Mouse (Mus musculus) layer of hippocampus, adult 18-20 months (tissue): ENCODE measurements around the gene Wdr41. TPM values are rescaled to one million over a fixed set of nuclear protein-coding genes. Genes with fewer than 3 reads are reported as not detected.

ENCODE experiments used
- DNase-seq, 2 experiments: peaks; one replicate each; pipeline ENCODE4 v3.0.0; 2022; ENCODE audit warnings: low spot score in 2 of 2
- total RNA-seq, 2 experiments: library from RNA; stranded (reverse); gene quantifications; 2 replicates each; pipeline ENCODE4 v1.2.3; 2021

Gene Wdr41
- total RNA-seq, 2 experiments from 2014 or later, result 22.3 to 25.2 TPM

DNA sequence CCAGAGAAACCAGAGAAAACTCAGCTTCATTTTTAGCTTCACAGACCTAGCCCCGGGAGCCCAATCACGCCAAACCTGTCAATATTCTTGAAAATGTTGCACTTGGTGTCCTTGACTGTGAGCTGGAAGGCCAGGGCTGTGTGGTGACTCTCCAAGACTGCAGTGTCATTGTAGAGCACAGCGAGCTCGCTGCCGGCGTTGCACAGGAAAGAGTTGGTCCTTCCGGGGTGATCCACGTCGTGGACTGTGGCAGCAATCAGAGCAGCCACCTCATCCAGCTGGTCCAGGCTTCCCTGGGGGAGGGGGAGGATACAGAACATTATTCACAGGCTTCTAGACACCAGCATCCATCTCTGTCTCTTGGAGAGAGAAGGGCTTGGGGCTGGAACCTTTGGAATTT, 58.0 kb downstream of the Wdr41 start:
- DNase-seq, result no peak

DNA sequence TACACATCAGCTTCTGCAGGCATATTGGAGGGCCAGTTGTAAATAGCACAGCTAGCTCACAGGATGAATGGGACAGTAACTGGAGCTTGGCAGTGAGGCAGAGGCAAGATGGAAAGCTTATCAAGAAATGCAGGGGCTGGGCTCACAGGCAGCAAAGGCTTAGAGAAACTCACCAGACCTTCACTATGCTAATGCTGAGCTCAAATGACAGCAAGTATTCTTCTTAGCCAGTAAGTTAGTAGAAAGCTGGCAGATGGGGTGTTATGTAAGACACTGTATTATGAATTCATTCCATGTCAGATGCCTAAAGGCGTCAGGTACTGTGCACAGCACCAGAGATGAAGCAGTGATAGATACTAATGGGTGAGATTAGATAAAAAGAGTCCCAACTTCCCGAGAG, 58.6 kb downstream of the Wdr41 start:
- peak; percentile 61 to 90 for DNase-seq

DNA sequence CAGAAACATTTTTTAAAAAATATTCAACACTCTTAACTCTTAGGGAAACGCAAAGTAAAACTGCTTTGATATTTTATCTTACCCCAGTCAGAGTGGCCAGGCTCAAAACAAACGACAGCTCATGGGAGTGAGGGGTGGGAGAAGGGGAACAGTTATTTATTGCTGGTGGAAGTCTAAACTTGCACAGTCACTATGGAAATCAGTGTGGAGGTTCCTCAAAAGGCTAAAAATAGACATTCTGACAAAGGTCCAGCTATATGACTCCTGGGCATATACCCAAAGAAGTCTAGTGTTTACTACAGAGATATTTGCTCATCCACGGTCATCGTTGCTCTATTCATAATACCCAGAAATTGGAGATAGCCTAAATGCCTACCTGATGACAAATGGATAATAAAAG, 62.1 kb downstream of the Wdr41 start:
- no peak for DNase-seq

DNA sequence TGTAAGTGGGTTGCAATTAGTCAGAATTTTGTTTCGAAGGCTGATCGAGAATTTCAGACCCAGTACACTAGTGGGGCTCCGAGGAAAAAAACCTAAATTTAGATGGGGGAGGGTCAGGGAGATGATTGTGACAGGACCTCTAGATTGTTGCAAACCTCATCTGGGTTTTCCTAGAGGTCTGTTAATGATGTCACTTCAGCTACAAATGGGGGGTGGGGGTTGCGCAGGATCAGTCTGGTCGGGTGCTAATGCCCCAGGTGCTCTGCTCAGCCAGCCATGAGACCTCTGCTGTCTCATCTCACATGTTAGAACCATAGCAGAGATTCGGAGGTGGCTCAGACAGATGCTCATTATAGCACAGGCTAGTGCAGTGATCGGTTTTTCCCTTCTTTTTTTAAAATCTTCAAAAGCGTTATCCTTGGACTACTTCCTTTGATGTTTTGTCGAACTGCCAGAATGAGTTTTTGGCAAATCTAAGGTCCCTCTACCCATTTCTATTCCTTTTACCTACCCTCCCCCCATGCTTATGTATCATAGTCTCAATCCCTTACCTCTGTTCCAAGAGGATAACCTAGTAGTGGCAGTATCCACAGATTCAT, 64.1 kb downstream of the Wdr41 start:
- no peak for DNase-seq

DNA sequence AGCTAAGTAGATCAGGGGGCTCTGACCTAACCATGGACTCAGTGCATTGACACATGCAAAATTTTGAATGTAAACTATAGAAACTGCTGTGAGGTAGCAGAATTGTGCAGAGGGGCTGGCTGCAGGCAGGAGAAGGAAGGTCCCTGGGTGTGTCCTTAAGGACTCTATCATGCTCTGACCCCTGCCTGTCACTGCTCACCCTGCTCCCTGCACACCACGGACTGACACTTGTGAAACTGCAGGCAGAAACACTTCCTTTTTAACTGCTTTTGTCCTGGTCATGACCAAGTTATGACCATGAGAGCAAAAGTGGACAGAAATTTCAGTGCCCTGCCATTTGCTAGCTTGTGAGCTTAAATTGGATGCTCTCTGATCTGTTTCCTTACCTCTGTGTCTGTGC, 68.0 kb downstream of the Wdr41 start:
- no peak for DNase-seq

DNA sequence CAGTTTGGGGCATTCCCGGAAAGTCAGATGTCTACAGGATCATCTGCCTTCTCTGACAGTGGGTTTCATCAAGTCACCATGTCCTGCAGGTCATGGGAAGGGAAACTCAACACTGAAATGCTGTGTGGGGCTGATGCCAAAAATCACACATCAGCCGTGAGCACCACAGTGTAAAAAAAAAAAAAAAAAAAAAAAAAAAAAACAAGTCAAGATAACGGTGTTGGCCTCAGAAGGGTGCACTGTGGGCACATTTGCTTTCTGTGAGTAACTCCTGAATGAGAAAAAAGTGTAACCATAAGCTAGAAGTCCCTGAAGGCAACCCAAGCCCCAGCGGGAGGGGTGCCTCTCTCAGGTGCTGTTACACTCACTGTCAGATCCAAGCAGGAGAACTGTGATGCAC, 74.3 kb downstream of the Wdr41 start:
- no peak for DNase-seq

DNA sequence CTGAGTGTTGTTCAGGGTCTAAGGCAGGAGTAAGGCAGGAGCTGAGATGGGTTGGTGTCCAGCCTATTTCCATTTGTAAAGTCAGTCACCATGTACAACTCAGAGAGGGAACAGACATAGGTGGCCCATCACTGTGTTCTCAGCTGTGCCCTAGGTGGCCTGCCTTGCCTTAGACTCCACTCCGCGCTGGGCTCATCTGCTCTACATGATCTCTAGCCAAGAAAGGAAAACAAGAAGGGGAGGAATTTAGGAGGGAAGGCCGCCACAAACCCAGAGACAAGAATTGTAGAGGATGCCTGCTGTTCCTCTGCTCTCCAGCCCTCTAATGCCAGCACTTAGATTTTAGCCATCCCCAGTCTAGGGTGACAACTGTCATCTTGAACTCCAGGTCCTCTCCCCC, 76.3 kb downstream of the Wdr41 start:
- DNase-seq, result no peak

DNA sequence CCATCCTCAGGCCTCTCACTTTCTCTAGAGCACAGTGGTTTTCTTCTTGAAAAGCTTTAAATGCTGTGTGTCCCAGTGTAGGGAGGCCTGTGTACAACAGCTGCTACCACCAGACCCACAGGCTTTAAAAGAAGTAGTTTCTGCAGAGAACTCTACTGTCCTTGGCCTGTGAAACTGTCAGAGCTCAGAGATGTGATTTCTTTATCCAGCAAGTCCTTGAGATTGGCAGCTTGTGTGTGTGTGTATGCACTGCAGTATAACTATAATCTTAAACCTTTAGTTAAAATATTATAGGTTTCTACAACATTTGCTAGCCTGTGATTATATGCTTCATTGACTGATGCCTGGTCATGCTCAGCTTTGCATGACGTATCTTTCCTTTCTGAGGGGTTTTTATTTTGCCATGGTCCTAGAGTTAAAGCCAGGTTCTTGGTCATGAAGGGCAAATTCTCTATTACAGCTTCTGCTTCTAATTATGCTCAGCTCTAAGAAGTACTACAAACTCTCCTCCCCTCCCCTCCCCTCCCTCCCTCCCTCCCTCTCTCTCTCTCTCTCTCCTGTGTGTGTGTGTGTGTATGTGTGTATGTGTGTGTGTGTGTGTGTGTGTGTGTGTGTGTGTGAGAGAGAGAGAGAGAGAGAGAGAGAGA, 79.7 kb downstream of the Wdr41 start:
- DNase-seq, result no peak

DNA sequence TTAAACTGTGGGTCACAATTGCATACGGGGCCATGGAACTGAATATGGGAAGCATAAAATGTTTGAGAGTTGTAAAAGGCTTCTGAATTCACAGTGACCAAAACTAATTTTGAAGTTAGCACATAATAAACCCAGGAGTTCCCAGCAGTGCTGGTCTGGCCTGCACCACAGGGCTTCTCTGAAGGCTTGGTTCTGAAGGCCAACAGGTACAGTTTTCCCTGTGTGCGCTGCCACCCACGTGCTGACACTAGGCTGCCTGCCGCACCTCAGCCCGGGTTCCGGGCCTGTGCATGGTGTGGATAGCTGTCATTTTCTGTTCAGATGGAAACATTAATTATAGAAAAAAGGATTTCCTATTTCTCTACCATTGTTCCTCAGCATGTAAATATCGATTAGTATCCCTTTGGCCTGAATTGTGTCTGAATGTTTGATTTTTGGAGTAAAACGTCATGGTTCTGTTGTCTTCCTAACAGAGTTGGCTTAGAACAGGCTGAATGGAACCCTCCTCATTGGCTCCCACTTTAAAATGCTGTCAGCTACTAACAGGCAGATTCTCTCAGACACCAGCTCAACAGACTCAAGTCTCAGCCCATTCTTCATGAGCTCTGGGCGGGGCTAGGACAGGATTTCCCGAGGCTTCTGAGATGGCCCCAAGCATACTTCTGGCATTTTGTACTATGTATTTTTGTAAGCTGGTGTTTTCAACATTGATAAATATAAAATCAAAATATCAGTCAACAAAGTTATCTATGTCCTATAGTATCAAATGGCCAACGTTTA, 80.5 kb downstream of the Wdr41 start:
- no peak for DNase-seq

DNA sequence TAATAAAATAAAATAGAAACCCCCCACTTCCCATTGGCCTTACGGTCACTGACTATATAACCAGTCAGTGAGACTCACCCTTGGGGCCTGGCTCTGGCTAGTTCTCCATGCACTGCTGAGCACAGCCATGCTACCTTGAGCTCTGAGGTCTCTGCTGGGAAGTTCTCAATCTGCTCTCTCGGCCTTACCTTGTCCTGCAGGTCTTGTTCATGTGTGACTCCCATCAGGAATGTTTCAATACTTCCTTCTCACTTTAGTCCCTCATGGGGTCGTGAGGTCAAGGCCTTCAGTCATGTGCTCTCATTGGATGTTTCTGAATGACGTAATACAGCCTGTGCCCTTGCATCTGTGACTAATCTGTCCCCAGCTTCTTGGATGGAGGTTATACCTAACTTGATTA, 82.7 kb downstream of the Wdr41 start:
- DNase-seq, result no peak

DNA sequence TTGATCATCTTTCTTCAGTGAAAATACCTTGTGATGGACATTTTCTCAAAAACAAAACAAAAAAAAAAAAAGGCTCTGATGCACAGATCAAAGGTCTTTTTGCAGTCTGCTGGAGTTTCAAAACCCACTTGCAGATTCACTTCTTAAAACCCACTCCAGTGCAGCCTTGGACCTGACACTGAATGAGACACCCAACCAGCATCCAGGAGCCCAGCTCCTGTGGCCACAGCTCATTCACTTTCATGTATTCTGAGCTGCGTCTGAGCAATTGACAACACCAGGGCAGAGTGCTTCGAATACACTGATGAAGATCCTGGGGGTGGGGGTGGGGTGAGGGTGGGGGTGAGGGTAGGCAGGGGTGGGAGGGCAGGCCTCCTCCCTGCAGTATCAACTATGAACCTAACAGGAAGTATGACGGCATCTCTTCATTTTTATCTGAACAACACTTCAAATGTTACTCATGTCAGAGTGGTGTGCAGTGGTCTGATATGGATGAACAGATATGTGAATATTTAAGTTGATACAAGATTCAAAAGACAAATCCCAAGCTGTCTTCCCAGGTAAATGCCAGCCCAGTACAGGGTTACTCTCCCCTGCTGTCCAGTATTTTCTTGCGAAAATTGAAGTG, 87.4 kb downstream of the Wdr41 start:
- DNase-seq, result no peak

DNA sequence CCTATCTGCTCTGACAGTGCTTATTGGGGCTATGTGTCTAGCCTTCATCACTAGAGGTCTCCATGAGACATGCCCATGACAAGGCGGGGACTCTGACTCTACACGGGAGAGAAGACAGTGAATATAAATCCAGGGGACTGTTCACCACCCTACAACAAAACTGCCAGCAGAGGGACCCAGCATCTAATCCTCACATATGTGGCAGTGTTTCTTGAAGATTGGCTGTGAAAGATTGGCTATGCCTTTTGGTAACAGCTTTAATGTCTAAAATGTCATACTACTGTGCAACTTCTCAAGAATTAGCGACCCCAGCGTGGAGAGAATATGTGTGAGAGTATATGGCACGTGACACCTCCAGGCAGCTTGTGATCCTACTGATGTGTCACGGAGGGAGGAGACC, 91.7 kb downstream of the Wdr41 start:
- DNase-seq, result peak in 1 of 2 experiments; percentile 52

DNA sequence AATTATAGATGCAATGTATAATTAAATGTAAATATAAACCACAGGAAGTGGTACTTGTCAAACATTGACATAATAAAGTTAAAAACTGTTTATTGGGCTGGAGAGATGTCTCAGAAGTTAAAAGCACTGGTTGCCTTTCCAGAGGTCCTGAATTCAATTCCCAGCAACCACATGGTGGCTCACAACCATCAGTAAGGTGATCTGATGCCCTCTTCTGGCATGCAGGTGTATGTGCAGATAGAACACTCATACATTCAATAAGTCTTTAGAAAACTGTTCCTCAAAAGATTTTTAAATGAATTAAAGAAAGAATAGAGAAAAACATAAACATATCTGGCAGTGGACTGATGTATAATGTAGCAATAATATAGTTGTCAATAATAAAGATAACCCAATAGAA, 94.1 kb downstream of the Wdr41 start:
- DNase-seq, result no peak

Other genes starting within 250 kb of the Wdr41 start
- gene Tbca, start 187.4 kb upstream of the Wdr41 start, total RNA-seq, result 100 to 1,000 TPM; 147 to 151 TPM
- gene Otp, start 100.7 kb upstream of the Wdr41 start, total RNA-seq, result not detected